Mouse (Mus musculus) kidney, adult 2 months (tissue): ENCODE measurements at regions not wholly inside any gene's neighbourhood (a gene's known extent, or its start where the extent isn't known, plus 50 kb on each side); places are given as distances from the start of the nearest gene placed in this dataset.

Experiments used
- DNase-seq: peaks from one replicate; pipeline ENCODE4 v3.0.0; 2021
- H3K27ac ChIP-seq: fragments of 200-500 bp; 2 replicates; pipeline ENCODE4 v1.5.1; 2012; ENCODE audit warnings: low read depth, low read length, control low read depth, inconsistent platforms; ENCODE audit not compliant: insufficient read depth
- H3K27me3 ChIP-seq: fragments of 200-500 bp; replicated peaks from 2 replicates; pipeline ENCODE4 v1.6.1; 2012; ENCODE audit warnings: mild to moderate bottlenecking, moderate library complexity, low read length, inconsistent platforms; ENCODE audit not compliant: control insufficient read depth, insufficient read depth
- H3K36me3 ChIP-seq: fragments of 200-500 bp; 2 replicates; pipeline ENCODE4 v1.6.1; 2012; ENCODE audit warnings: mild to moderate bottlenecking, moderate library complexity, low read length, inconsistent platforms; ENCODE audit not compliant: control insufficient read depth, insufficient read depth
- H3K4me1 ChIP-seq: fragments of 200-500 bp; 2 replicates; pipeline ENCODE4 v1.6.1; 2011; ENCODE audit warnings: low read length; ENCODE audit not compliant: control insufficient read depth, insufficient read depth
- H3K4me3 ChIP-seq: fragments of 200-500 bp; 2 replicates; pipeline ENCODE4 v1.5.1; 2011; ENCODE audit warnings: mild to moderate bottlenecking, low read depth, low read length, control low read depth; ENCODE audit not compliant: insufficient read depth
- CTCF ChIP-seq: fragments of 200-500 bp; conservative IDR thresholded peaks from 2 replicates; pipeline ENCODE4 v1.5.1; 2011; ENCODE audit warnings: low read depth, mild to moderate bottlenecking, control low read depth, low read length, moderate library complexity, mixed read lengths; ENCODE audit not compliant: insufficient read depth, insufficient read length
- POLR2A ChIP-seq: fragments of 200-500 bp; IDR thresholded peaks from one replicate; pipeline ENCODE4 v1.6.1; 2011; ENCODE audit warnings: low read depth, low read length, control low read depth
- WGBS: fragments of 180-500 bp; shearing (Covaris S2); methylation state at CpG from one replicate; pipeline ENCODE4 v1.1.7; 2018; 5-methylcytosine and 5-hydroxymethylcytosine counted together

GRCm38 (mm10) chr4:40537859-40538258 lies 65.9 kb downstream of the Tmem215 start:
- no peak for DNase-seq
- no peak overlapping the region for H3K27ac ChIP-seq
- no peak overlapping the region for H3K4me3 ChIP-seq
- H3K36me3 ChIP-seq = no peaks in the 10 kb centered on the region
- no peak for TF ChIP-seq POLR2A
- no peak for TF ChIP-seq CTCF
- no peaks in the 10 kb centered on the region for H3K4me1 ChIP-seq
- 71% methylated on average over 3 of the region's 3 CpGs for WGBS
- H3K27me3 ChIP-seq = no peaks in the 10 kb centered on the region; the same call in 1 of the 2 replicates

- 82% methylated on average over 8 of the region's 8 CpGs for WGBS
- H3K4me1 ChIP-seq = no peaks in the 10 kb centered on the region
- TF ChIP-seq POLR2A (no peak), CTCF (no peak)
Measured at GRCm38 (mm10) chr4:40543085-40544048, 71.4 kb downstream of the Tmem215 start.

GRCm38 (mm10) chr4:40544056-40544455 lies 72.1 kb downstream of the Tmem215 start:
- WGBS = 63% methylated on average over 4 of the region's 4 CpGs
- TF ChIP-seq POLR2A (no peak), CTCF (no peak)
- H3K27ac ChIP-seq = no peak overlapping the region
- H3K27me3 ChIP-seq = no peaks in the 10 kb centered on the region
- H3K4me3 ChIP-seq = no peak overlapping the region
- no peak for DNase-seq
- H3K36me3 ChIP-seq = no peaks in the 10 kb centered on the region
- H3K4me1 ChIP-seq = no peaks in the 10 kb centered on the region

More at GRCm38 (mm10) chr4:40543085-40544048, 71.4 kb downstream of the Tmem215 start:
- Histone ChIP-seq H3K4me3 (no peak overlapping the region), H3K27ac (no peak overlapping the region), H3K36me3 (no peaks in the 10 kb centered on the region), H3K27me3 (no peaks in the 10 kb centered on the region; the same call in 1 of the 2 replicates)
- no peak for DNase-seq

- H3K27me3 ChIP-seq = no peaks in the 10 kb centered on the region
Measured at GRCm38 (mm10) chr4:40544806-40545205, 72.8 kb downstream of the Tmem215 start.

GRCm38 (mm10) chr4:40545700-40546099 lies 73.7 kb downstream of the Tmem215 start:
- no peaks in the 10 kb centered on the region for H3K4me1 ChIP-seq
- H3K4me3 ChIP-seq = no peak overlapping the region
- H3K36me3 ChIP-seq = no peaks in the 10 kb centered on the region
- no peak overlapping the region for H3K27ac ChIP-seq
- H3K27me3 ChIP-seq = no peaks in the 10 kb centered on the region
- no peak for DNase-seq
- TF ChIP-seq POLR2A (no peak), CTCF (no peak)
- 78% methylated on average over 5 of the region's 5 CpGs for WGBS

More at GRCm38 (mm10) chr4:40544806-40545205, 72.8 kb downstream of the Tmem215 start:
- Histone ChIP-seq H3K4me3 (no peak overlapping the region), H3K36me3 (no peaks in the 10 kb centered on the region), H3K27ac (no peak overlapping the region), H3K4me1 (no peaks in the 10 kb centered on the region)
- DNase-seq = no peak
- TF ChIP-seq POLR2A (no peak), CTCF (no peak)

GRCm38 (mm10) chr4:40559824-40560223 lies 87.8 kb downstream of the Tmem215 start:
- H3K27me3 ChIP-seq = no peaks in the 10 kb centered on the region
- no peak for DNase-seq
- no peaks in the 10 kb centered on the region for H3K36me3 ChIP-seq
- 69% methylated on average over 2 of the region's 2 CpGs for WGBS
- H3K4me3 ChIP-seq = no peak overlapping the region
- no peak overlapping the region for H3K27ac ChIP-seq
- H3K4me1 ChIP-seq = no peaks in the 10 kb centered on the region
- TF ChIP-seq POLR2A (no peak), CTCF (no peak)

- no peak for TF ChIP-seq CTCF
- no peak for TF ChIP-seq POLR2A
- Histone ChIP-seq H3K36me3 (no peaks in the 10 kb centered on the region), H3K4me1 (no peaks in the 10 kb centered on the region), H3K4me3 (no peak overlapping the region), H3K27ac (no peak overlapping the region), H3K27me3 (no peaks in the 10 kb centered on the region)
- no peak for DNase-seq
- WGBS = 73% methylated on average over 1 of the region's 1 CpGs
Measured at GRCm38 (mm10) chr4:40573300-40573699, 101.3 kb downstream of the Tmem215 start.
